Mouse (Mus musculus) olfactory bulb, adult 2 months (tissue): ENCODE data around the gene Zfp260. TPM values are rescaled to one million over a fixed set of nuclear protein-coding genes. Genes with fewer than 3 reads are reported as not detected.

Experiments used
- H3K27ac ChIP-seq: fragments of 200-500 bp; 2 replicates; pipeline ENCODE4 v1.5.1; 2012; ENCODE audit warnings: low read depth, low read length; ENCODE audit not compliant: insufficient read depth
- H3K4me1 ChIP-seq: fragments of 200-500 bp; 2 replicates; pipeline ENCODE4 v1.6.1; 2012; ENCODE audit warnings: low read length; ENCODE audit not compliant: control insufficient read depth, insufficient read depth
- H3K4me3 ChIP-seq: fragments of 200-500 bp; 2 replicates; pipeline ENCODE4 v1.5.1; 2012; ENCODE audit warnings: mild to moderate bottlenecking, low read depth, low read length, moderate library complexity; ENCODE audit not compliant: insufficient read depth
- CTCF ChIP-seq: fragments of 200-500 bp; IDR thresholded peaks from 2 replicates; pipeline ENCODE4 v1.5.1; 2012; ENCODE audit warnings: low read depth, mild to moderate bottlenecking, low read length, moderate library complexity; ENCODE audit not compliant: insufficient read depth
- POLR2A ChIP-seq: fragments of 200-500 bp; IDR thresholded peaks from 2 replicates; pipeline ENCODE4 v1.6.1; 2012; ENCODE audit warnings: mild to moderate bottlenecking, low read depth, low read length, moderate library complexity; ENCODE audit not compliant: insufficient read depth
- WGBS: fragments of 180-500 bp; shearing (Covaris S2); methylation state at CpG from one replicate; pipeline ENCODE4 v1.1.7; 2018; 5-methylcytosine and 5-hydroxymethylcytosine counted together
- polyA plus RNA-seq: library from polyadenylated mRNA; stranded (reverse); fragments of >200 nt; gene quantifications from 2 replicates; pipeline ENCODE4 v1.2.4, GENCODE M21; 2012; ENCODE audit warnings: low replicate concordance; ENCODE audit not compliant: missing spikeins, insufficient read depth, insufficient read length

The Zfp260 gene
- polyA plus RNA-seq, 1 experiment: not detected

DNA sequence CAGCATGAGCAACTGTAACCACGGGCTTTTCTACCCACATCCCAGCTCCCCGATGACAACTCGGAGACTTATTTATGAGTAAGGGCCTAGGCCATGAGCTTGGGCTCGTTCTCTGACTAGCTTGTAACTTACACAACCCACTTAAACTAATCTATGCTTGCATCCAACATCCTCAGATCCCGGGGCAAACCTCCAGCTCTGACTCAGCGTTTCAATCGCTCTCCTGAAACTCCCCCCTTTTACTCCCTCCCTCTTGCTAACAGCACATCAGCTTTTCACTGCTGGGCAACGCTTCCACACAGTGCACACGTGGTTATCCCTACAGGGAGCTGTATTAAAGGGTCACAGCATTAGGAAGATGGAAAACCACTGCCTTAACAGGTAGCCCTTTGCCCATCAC, 8.1 kb upstream of the Zfp260 start:
- peaks cover 10% of the 10 kb centered on the region for H3K4me1 ChIP-seq
- H3K27ac ChIP-seq: no peak overlapping the region
- no peak for TF ChIP-seq CTCF
- TF ChIP-seq POLR2A: no peak
- no peak overlapping the region for H3K4me3 ChIP-seq
- 39% methylated on average over 9 of the region's 9 CpGs for WGBS

DNA sequence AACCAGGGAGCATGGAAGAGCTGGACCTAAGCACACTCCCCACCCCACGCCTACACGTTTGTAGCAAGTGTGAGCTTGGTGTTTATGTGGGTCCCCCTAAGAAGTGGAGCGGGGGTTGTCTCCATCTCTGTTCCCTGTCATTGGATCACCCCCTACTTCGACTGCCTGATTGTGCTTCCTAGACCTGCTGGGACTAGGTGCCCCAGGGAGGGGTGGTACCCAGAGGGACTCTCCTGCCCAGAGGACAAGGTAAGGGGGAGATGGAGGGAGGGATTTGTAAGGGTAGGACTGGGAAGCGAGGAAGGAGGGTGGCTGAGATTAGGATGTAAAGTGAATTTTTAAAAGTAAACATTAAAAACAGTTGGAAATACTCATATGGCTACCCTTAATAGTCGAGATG, 5.2 kb upstream of the Zfp260 start:
- no peak overlapping the region for H3K4me3 ChIP-seq
- TF ChIP-seq POLR2A (no peak), CTCF (no peak)
- peaks cover 10% of the 10 kb centered on the region for H3K4me1 ChIP-seq
- 10% methylated on average over 6 of the region's 6 CpGs for WGBS
- no peak overlapping the region for H3K27ac ChIP-seq

DNA sequence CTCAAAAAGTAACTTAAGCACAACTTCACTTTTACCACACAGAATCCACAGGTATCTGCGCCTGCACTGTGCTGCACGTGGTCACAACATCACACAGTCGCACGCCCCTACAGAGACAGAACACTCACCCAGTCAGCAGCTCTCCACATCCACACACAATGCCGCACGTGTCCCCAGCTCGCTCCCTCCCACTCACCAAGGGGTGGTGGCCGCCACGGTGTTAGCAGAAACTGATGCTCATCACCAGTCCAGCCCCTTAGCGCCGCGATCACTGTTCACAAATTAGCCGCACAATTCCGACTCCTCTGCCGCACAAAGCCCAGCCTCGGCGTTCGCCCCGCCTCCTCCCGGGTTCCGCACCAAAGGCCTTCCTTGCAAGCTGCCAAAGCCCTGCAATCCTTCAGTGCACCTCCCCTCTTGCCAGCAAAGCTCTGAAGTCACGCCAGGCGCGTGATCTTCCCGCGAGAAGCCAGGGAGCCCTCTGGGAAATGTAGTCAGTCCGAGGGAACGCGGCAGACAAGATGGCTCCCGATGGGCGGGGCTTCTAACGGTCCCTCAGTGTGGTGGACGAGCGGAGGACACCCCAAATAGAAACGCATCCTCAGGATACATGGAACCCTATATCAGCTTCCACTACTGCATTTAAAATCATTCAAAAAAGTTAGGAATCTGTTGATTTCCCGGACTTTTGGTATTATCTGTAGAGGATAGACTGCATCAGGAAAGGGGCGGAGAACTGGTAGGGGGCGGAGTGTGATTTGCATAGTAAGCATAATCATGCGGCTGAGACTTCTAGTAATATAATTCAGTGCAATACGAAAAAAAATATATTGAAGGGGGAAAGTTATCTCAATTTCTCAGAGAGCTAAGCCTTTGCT, 4.2 kb upstream of the Zfp260 start, which contains the start of the genes Gm26920 and Zfp566:
Gene Gm26920, minus strand, starts transcription at position 319 of the 878 bp plus-strand sequence.
Gene Zfp566, minus strand, starts transcription at position 436 of the 878 bp plus-strand sequence.
- under 1% methylated on average over 40 of the region's 40 CpGs for WGBS
- TF ChIP-seq POLR2A (peak; percentile 76), CTCF (no peak)
- Histone ChIP-seq H3K27ac (peak within 1 kb of the TSS; percentile 70), H3K4me1 (peaks cover 10% of the 10 kb centered on the region), H3K4me3 (peak within 1 kb of the TSS; percentile 69)

DNA sequence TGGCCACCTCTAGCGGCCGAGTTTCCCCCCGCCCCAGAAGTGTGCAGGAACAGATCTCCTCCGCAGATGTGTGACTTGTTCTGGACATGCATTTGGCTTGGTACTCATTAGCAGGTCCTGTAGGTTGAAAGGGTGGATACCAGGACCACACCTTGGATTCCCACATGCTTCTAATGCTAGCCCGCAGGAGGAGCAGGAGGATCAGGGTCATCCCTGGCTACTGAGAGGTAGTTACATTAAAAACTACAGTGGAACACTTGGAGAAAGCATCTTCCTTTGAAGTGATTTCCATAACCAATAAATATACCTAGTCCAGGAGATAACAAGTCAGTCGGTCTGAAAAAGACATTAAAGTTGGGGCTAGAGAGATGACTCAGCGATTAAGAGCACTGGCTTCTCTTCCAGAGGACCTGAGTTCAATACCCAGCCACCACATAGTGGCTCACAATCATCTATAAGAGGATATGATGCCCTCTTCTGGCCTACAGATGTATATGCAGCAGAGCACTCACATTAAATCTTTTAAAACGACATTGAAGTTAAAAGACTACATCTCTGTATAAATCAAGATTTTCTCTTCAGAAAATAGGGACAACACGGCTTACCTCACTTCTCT, 3.5 kb upstream of the Zfp260 start:
- Histone ChIP-seq H3K4me1 (peaks cover 9% of the 10 kb centered on the region), H3K27ac (0 out of 2 replicates have a peak overlapping the region, but pooled peaks have one; percentile 43), H3K4me3 (peak overlapping the region; percentile 30)
- no peak for TF ChIP-seq POLR2A
- no peak for TF ChIP-seq CTCF
- WGBS: 4% methylated on average over 9 of the region's 9 CpGs

DNA sequence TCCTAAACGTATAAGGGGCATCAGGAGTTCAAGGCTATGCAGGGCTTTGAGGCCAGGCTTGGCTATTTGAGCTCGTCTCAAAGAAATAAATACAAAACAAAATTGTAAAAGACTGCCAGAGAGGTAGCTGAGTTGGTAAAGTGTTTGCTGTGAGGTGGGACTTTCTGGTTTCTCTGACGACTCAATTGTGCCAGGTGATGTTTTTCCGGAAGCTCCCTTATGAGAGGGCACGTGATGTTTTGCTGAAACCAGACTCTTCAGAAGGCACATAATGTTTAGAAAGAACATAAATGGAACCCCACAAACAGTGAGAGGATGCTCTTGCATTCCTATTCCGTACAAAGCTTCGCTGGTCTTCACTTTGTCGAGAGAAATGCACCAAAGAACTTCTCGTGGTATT, 1.9 kb upstream of the Zfp260 start:
- H3K27ac ChIP-seq: no peak overlapping the region
- 84% methylated on average over 9 of the region's 9 CpGs for WGBS
- H3K4me1 ChIP-seq: peaks cover 11% of the 10 kb centered on the region
- TF ChIP-seq CTCF (no peak), POLR2A (no peak)
- no peak overlapping the region for H3K4me3 ChIP-seq

DNA sequence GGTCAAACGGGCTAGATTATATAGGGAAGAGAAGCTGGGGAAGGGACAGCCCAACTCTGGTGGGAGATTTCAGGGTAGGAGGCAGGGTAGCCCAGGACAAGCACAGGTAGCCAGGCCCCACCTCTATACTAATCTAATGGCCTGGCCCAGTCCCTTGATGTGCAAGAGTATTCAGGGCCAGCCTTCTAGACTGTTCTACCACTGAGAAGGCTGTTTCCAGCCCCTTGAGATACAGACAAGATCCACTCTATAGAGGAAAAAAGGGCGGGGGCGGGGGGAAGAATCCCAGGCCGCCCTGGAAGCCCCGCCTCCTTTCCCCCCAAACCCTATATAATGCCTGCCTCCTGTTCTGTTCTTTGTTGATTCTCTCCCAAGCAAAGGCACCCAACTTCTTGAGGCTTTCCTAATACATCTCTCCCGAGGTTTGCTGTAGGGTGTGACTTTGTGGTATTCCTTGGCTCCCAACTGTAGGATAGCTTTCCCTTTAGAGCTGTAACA, 610 bp upstream of the Zfp260 start:
- no peak overlapping the region for H3K27ac ChIP-seq
- H3K4me1 ChIP-seq: peaks cover 8% of the 10 kb centered on the region
- TF ChIP-seq POLR2A (no peak), CTCF (no peak)
- 67% methylated on average over 6 of the region's 6 CpGs for WGBS
- H3K4me3 ChIP-seq: no peak overlapping the region

DNA sequence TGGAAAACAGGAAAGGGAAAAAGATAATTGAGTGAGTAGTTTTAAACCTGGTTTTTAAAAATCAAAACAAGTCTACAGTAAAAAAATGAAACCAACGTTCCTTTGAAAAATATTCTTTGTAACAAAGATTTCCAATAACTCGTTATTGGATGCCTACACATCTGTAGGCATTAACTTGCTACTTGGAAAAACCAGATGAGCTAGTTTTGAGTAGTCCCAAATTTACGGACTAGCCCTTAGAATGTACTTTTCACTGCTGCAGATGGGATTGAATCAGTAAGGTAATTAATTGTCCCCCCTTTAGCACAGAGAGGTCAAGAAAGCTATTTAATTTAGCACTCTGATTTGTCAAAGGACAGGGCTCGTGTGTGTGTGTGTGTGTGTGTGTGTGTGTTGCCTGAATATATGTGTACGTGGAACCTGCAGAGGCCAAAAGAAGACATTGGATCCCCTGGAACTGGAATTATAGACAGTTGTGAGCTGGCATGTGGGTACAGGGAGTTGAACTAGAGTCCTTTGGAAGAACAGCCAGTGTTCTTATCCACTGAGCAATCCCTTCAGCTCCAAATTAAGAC, 1.1 kb downstream of the Zfp260 start:
- TF ChIP-seq CTCF (no peak), POLR2A (no peak)
- Histone ChIP-seq H3K4me3 (no peak overlapping the region), H3K4me1 (peaks cover 7% of the 10 kb centered on the region), H3K27ac (no peak overlapping the region)
- 1% methylated on average over 5 of the region's 5 CpGs for WGBS

DNA sequence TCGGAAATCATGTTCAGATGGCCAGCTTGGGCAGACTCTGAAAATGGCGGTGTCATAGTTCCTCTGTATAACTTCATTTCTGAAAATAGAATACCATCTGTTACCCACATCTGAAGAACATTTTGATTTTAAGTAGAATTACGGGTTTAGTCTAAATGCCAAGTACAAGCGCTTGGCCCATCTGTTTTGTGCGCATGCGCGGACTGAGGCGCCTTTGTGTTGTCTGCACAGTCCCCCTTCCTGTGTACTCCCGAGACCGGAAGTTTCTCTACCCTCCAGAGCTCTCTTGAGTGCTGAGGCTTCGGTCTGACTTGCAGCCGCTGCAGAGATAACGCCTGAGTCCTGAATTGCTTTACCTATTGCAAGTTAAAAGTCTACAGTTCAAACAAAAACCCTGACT, 4.7 kb downstream of the Zfp260 start:
- WGBS: 63% methylated on average over 13 of the region's 13 CpGs
- Histone ChIP-seq H3K4me3 (peak overlapping the region; percentile 18; the same call in 1 of the 2 replicates), H3K4me1 (peaks cover 7% of the 10 kb centered on the region), H3K27ac (no peak overlapping the region)
- TF ChIP-seq CTCF (no peak), POLR2A (no peak)
